Mouse (Mus musculus): ENCODE measurements around the gene Gm49721. TPM values are rescaled to one million over a fixed set of nuclear protein-coding genes. Genes with fewer than 3 reads are reported as not detected.
"Not testable (repeated sequence)": the region's sequence is repeated elsewhere in the genome, so short reads cannot be mapped to it uniquely, and the experiment has no call there.

Gm49721 gene
- polyA plus RNA-seq, 1 experiment from 2014 or later = 0.35 TPM

DNA sequence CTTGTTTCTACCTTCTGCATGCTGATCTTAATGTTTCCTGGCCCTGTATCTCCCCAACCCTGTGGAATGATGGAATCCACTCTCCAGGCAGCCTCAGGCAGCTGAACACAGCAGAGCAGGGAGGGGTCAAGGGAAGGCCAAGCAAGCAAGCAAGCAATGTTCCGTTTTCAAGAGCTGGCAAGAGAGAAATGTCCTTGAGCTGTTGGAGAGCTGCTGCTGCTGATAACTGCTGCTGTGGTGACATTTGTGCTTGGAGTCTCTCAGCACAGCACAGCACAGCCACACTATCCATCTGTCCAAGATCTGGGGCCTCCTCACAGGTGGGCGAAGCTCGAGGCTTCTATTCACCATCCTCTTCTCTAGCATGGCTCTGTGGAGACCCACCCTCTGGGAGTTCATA, 24.7 kb downstream of the Gm49721 start:
- H3K4me2 ChIP-seq (ENCODE audit: low read length); H3K9me3 ChIP-seq (ENCODE audit: control insufficient read depth, low read length); H3K9ac ChIP-seq (ENCODE audit: low read depth, low read length); H3K36me3 ChIP-seq (ENCODE audit: control insufficient read depth, insufficient read depth, low read length); H3K4me1 ChIP-seq (ENCODE audit: control insufficient read depth, insufficient read depth, low read depth, low read length); H3K27me3 ChIP-seq (replicated peaks; ENCODE audit: control insufficient read depth, insufficient read depth, low read length); ATAC-seq; H3K27ac ChIP-seq (ENCODE audit: low read depth, low read length); H3K4me3 ChIP-seq (ENCODE audit: low read length): not testable (repeated sequence)
- WGBS = no CpG with 5 or more reads among the region's 3 CpGs

DNA sequence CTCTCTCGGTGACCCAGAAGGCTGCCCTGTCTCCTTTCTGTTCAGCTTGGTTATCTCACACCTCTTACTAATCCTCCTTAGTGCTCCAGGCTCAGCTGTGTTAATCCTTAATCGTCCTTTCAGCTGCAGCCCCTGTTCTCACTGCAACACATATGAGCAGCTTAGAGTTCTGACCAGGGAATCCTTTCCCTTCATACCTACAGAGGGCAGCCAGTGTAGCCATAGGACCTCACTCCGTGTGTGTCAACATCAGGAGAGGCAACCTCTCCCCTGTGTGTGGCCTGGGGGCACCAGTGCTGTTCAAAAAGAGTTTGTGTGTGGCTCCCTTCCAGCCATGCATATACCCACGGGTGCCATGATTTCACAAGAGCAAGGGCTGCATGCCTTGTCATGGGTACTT, 26.9 kb downstream of the Gm49721 start:
- H3K27ac ChIP-seq (ENCODE audit: low read depth, low read length); H3K4me2 ChIP-seq (ENCODE audit: low read length); H3K27me3 ChIP-seq (replicated peaks; ENCODE audit: control insufficient read depth, insufficient read depth, low read length); H3K9ac ChIP-seq (ENCODE audit: low read depth, low read length); H3K36me3 ChIP-seq (ENCODE audit: control insufficient read depth, insufficient read depth, low read length); H3K9me3 ChIP-seq (ENCODE audit: control insufficient read depth, low read length); H3K4me1 ChIP-seq (ENCODE audit: control insufficient read depth, insufficient read depth, low read depth, low read length); ATAC-seq; H3K4me3 ChIP-seq (ENCODE audit: low read length): not testable (repeated sequence)
- WGBS = 63% methylated on average over 2 of the region's 4 CpGs

DNA sequence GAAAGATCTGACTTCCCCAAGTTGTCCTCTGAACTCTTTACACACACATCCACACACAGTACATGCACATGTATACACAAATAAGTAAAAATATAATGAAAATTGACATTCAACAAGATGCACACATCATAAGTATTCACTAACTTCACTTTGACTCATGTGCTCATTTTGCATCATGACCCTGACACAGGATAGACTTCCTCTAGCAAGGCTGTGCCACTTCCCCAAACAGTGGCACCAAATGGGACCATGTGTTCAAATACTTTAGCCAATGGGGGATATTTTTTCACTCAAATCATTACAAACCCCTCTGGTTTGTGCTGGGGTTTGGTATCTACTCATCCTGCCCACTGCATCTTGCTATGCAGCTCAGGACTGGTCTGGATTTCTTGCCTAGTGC, 30.2 kb downstream of the Gm49721 start:
- ATAC-seq = not testable (repeated sequence)

DNA sequence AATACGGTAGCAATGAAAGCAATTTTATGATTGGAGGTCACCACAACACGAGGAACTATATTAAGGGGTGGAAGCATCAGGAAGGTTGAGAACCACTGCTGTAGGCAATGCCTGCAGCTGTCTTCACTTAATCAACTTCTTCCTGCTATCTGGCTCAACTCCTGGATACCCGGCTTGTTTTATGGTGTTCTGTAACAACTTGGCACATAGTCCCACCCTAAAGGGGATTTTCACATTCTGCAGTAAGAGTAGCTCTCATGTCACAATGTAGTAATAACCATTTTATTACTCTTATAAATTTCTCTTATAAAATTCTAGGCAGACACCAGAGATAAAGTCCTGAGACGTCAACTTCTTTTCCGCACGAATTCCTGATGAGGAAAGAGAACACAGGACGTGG, 30.7 kb downstream of the Gm49721 start:
- not testable (repeated sequence) for H3K9me3 ChIP-seq (ENCODE audit: control insufficient read depth, low read length); ATAC-seq; H3K36me3 ChIP-seq (ENCODE audit: control insufficient read depth, insufficient read depth, low read length); H3K4me1 ChIP-seq (ENCODE audit: control insufficient read depth, insufficient read depth, low read depth, low read length); H3K27me3 ChIP-seq (replicated peaks; ENCODE audit: control insufficient read depth, insufficient read depth, low read length); H3K4me2 ChIP-seq (ENCODE audit: low read length); H3K9ac ChIP-seq (ENCODE audit: low read depth, low read length); H3K27ac ChIP-seq (ENCODE audit: low read depth, low read length); H3K4me3 ChIP-seq (ENCODE audit: low read length)
- no CpG with 5 or more reads among the region's 7 CpGs for WGBS

More for the DNA sequence above, 30.2 kb downstream of the Gm49721 start:
- not testable (repeated sequence) for H3K27me3 ChIP-seq (replicated peaks; ENCODE audit: control insufficient read depth, insufficient read depth, low read length); H3K27ac ChIP-seq (ENCODE audit: low read depth, low read length); H3K9me3 ChIP-seq (ENCODE audit: control insufficient read depth, low read length); H3K36me3 ChIP-seq (ENCODE audit: control insufficient read depth, insufficient read depth, low read length); H3K9ac ChIP-seq (ENCODE audit: low read depth, low read length); H3K4me2 ChIP-seq (ENCODE audit: low read length); H3K4me3 ChIP-seq (ENCODE audit: low read length); H3K4me1 ChIP-seq (ENCODE audit: control insufficient read depth, insufficient read depth, low read depth, low read length)

DNA sequence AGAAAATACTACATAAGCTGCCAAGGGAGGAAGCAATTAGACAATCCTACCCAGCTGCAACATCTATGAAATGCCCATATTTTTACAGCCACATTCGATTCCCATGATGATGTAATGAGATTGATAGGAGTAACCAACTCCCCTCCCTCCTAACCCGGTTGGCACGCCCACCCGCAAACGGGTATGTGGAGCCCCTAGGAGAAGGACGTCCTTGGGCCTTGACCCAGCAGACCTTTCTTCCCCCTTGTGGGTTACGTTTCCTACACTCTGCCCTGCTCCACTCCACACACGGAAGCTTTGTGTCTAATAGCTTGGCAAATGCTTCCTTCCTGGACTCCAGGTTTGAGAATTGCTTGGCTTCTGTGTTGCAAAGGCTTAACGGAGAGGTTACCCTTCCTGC, 31.2 kb downstream of the Gm49721 start:
- H3K4me2 ChIP-seq (ENCODE audit: low read length); H3K9ac ChIP-seq (ENCODE audit: low read depth, low read length); ATAC-seq; H3K4me1 ChIP-seq (ENCODE audit: control insufficient read depth, insufficient read depth, low read depth, low read length); H3K27ac ChIP-seq (ENCODE audit: low read depth, low read length); H3K36me3 ChIP-seq (ENCODE audit: control insufficient read depth, insufficient read depth, low read length); H3K27me3 ChIP-seq (replicated peaks; ENCODE audit: control insufficient read depth, insufficient read depth, low read length); H3K4me3 ChIP-seq (ENCODE audit: low read length); H3K9me3 ChIP-seq (ENCODE audit: control insufficient read depth, low read length): not testable (repeated sequence)
- WGBS = 74% methylated on average over 4 of the region's 9 CpGs

DNA sequence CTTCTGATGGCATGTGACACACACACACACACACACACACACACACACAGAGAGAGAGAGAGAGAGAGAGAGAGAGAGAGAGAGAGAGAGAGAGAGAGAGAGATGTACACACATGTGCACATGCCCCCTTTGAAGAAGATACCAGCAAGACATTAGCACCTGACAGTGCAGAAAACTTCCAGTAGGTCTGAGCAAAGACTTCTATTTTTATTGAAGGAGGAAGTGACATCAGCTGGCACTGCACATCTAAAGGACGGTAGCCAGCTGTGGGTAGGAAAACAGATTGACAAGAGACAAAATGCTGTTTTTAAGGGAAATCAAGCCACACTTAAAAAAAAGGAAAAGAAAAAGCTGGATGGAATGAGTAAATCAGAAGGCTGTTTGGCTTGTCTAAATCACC, 35.5 kb downstream of the Gm49721 start:
- not testable (repeated sequence) for H3K4me1 ChIP-seq (ENCODE audit: control insufficient read depth, insufficient read depth, low read depth, low read length); ATAC-seq; H3K4me2 ChIP-seq (ENCODE audit: low read length); H3K27ac ChIP-seq (ENCODE audit: low read depth, low read length); H3K9ac ChIP-seq (ENCODE audit: low read depth, low read length); H3K27me3 ChIP-seq (replicated peaks; ENCODE audit: control insufficient read depth, insufficient read depth, low read length); H3K9me3 ChIP-seq (ENCODE audit: control insufficient read depth, low read length); H3K36me3 ChIP-seq (ENCODE audit: control insufficient read depth, insufficient read depth, low read length); H3K4me3 ChIP-seq (ENCODE audit: low read length)
- no CpG with 5 or more reads among the region's 1 CpGs for WGBS

DNA sequence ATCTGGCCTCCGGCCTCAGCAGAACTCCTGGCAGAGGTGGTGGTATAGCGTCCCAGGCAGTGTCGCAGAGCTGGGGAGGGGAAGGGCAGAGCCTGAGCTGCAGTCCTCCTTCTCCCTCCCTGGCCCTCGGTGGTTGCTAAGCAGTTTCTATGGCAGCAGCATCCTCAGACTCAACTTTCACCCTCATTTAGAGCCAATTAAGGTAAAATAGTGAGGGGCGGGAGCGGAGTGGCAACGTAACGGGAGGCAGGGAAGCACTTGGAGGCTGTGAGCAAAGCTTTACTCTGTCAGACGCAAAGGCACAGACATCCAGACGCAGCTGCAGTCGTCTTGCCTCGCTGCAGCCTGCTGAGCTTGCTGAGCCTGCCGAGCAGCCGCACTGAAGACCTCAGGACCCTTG, 46.6 kb downstream of the Gm49721 start, which contains the start of gene Gm1604a:
Gene Gm1604a (plus strand): TSS at position 312 of the 400 bp plus-strand sequence.
- not testable (repeated sequence) for H3K9me3 ChIP-seq (ENCODE audit: control insufficient read depth, low read length); H3K4me3 ChIP-seq (ENCODE audit: low read length); H3K27me3 ChIP-seq (replicated peaks; ENCODE audit: control insufficient read depth, insufficient read depth, low read length); H3K4me2 ChIP-seq (ENCODE audit: low read length); H3K36me3 ChIP-seq (ENCODE audit: control insufficient read depth, insufficient read depth, low read length); H3K27ac ChIP-seq (ENCODE audit: low read depth, low read length); H3K4me1 ChIP-seq (ENCODE audit: control insufficient read depth, insufficient read depth, low read depth, low read length); H3K9ac ChIP-seq (ENCODE audit: low read depth, low read length)
- peak; percentile 86 for ATAC-seq
- WGBS = 0% methylated on average over 6 of the region's 14 CpGs

DNA sequence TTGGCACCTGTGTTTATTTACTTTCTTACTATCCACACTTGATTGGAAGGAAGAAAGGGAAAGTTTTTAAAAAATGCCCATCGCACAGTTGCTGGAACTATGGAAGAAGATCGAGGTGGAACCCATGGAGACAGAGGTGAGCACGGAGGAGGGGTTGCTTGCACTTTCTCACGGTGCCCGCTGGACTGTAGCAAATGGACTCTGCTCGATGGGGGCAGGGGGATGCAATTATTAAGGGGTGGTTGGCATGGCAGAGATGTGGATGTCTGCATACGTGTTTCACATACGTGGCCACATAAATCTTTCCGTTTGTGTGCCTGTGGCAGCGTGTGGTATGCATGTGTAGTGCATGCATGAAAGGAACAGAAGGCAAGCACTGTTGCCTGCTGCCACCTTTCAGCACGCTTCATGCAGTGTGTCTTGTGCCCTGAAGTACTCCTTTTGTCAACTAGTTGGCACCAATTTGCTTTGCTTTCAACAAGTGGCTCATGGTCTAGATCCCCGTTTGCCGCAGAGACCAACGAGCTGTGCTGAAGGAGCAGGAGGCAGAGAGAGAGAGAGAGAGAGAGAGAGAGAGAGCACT, 47.2 kb downstream of the Gm49721 start:
- not testable (repeated sequence) for H3K4me2 ChIP-seq (ENCODE audit: low read length); H3K27ac ChIP-seq (ENCODE audit: low read depth, low read length); H3K9me3 ChIP-seq (ENCODE audit: control insufficient read depth, low read length); H3K27me3 ChIP-seq (replicated peaks; ENCODE audit: control insufficient read depth, insufficient read depth, low read length); H3K4me1 ChIP-seq (ENCODE audit: control insufficient read depth, insufficient read depth, low read depth, low read length); H3K9ac ChIP-seq (ENCODE audit: low read depth, low read length); H3K36me3 ChIP-seq (ENCODE audit: control insufficient read depth, insufficient read depth, low read length); H3K4me3 ChIP-seq (ENCODE audit: low read length)
- ATAC-seq = peak; percentile 50
- WGBS = 15% methylated on average over 3 of the region's 14 CpGs

DNA sequence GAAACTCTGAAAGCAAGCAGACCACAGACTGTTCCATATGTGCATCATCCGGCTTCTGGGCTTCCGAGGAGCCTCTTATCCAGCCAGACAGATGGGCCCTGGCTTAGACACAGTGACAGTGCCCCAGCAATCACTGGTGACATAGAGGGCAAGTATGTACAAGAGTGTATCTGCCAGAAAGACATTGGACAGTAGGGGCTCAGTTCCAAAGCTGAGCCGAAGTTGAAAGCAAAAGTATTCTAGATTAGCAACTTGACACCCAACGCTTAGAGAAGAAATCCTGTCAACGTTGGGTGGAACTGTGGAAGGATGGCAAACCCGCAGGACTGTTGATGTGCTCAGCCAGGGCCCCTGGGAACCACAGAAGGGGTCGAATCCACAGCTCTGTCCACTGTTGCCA, 51.5 kb downstream of the Gm49721 start:
- 77% methylated on average over 5 of the region's 7 CpGs for WGBS
- not testable (repeated sequence) for H3K9ac ChIP-seq (ENCODE audit: low read depth, low read length); H3K27me3 ChIP-seq (replicated peaks; ENCODE audit: control insufficient read depth, insufficient read depth, low read length); ATAC-seq; H3K4me2 ChIP-seq (ENCODE audit: low read length); H3K27ac ChIP-seq (ENCODE audit: low read depth, low read length); H3K36me3 ChIP-seq (ENCODE audit: control insufficient read depth, insufficient read depth, low read length); H3K4me3 ChIP-seq (ENCODE audit: low read length); H3K4me1 ChIP-seq (ENCODE audit: control insufficient read depth, insufficient read depth, low read depth, low read length); H3K9me3 ChIP-seq (ENCODE audit: control insufficient read depth, low read length)

DNA sequence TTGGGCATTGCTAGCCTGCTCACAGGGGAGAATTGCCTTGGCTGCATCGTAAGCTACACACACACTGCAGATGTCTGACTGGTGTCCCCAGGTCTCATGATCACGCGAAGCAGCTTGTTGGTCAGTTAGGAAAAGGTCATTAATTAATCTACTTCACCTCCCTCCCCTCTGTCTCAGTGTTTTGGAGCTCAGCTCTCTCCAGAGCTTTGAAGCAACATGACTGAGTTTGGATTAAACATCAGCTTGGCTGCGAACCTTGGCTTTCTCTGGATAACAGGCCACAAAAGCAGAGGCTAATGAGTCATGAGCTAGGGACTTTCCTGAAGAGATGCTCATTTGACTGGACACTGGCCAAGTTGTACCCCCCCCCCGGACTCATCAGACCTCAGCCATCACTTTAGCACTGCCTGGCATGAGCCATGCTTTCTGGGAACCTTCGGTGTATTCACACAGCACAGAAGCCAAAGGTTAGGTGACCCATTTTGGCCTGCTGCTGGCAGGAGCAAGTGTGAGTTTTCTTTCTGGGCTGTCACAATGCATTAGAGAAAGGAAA, 52.0 kb downstream of the Gm49721 start:
- 42% methylated on average over 3 of the region's 6 CpGs for WGBS
- not testable (repeated sequence) for H3K27me3 ChIP-seq (replicated peaks; ENCODE audit: control insufficient read depth, insufficient read depth, low read length); H3K4me2 ChIP-seq (ENCODE audit: low read length); H3K4me1 ChIP-seq (ENCODE audit: control insufficient read depth, insufficient read depth, low read depth, low read length); H3K36me3 ChIP-seq (ENCODE audit: control insufficient read depth, insufficient read depth, low read length); H3K27ac ChIP-seq (ENCODE audit: low read depth, low read length); ATAC-seq; H3K9me3 ChIP-seq (ENCODE audit: control insufficient read depth, low read length); H3K4me3 ChIP-seq (ENCODE audit: low read length); H3K9ac ChIP-seq (ENCODE audit: low read depth, low read length)
